22 mouse cellular contexts compared by ENCODE assay signal in genomic region chr1:125660151-125660550, GRCm38 (mm10). TPM values are rescaled to one million over a fixed set of nuclear protein-coding genes. Genes with fewer than 3 reads are reported as not detected.
A peak's percentile ranks its signal among the peaks of the same experiment; 100 is the strongest.
DNase-seq lines count a peak whose midpoint lies in the region; ATAC-seq and TF ChIP-seq lines count a peak whose summit lies in the region.
"Had no signal": no experiment of that assay in that cellular context is flagged by ENCODE, and none has a peak within 500 bp of the region (broad histone marks: within the 10 kb centered on the region; RNA-seq: fewer than 3 reads in every experiment).

No protein-coding gene starts in this region.

- no peak overlapping the region for H3K4me2 ChIP-seq in hindbrain, postnatal 0 days (ENCODE audit: low read depth, low read length)
- H3K4me2 ChIP-seq in hindbrain, embryonic 16.5 days (ENCODE audit: low read length) = no peak overlapping the region
- H3K4me2 ChIP-seq: embryonic facial prominence, embryonic 13.5 days; forebrain, embryonic 12.5 days; heart, embryonic 15.5 days; hindbrain, embryonic 12.5 days had no signal

- H3K36me3 ChIP-seq in heart, embryonic 10.5 days = no peaks in the 10 kb centered on the region
- H3K36me3 ChIP-seq in hindbrain, postnatal 0 days (ENCODE audit: insufficient read depth, low read length) = no peaks in the 10 kb centered on the region
- no peaks in the 10 kb centered on the region for H3K36me3 ChIP-seq in hindbrain, embryonic 16.5 days (ENCODE audit: control insufficient read depth, insufficient read depth, low read length)
- H3K36me3 ChIP-seq: embryonic facial prominence, embryonic 13.5 days; forebrain, embryonic 12.5 days; G1E; heart, embryonic 15.5 days; hindbrain, embryonic 12.5 days had no signal

- 82% methylated on average over 4 of the region's 4 CpGs for WGBS in heart, embryonic 10.5 days
- WGBS in hindbrain, postnatal 0 days = 55% methylated on average over 4 of the region's 4 CpGs
- 66% methylated on average over 4 of the region's 4 CpGs for WGBS in hindbrain, embryonic 16.5 days

- DNase-seq in cerebellum, adult 9-11 months = peak; percentile 2
- no peak for DNase-seq in cerebellum, postnatal 36 days
- DNase-seq in heart, adult 11 months = peak; percentile 93
- DNase-seq in heart, embryonic 10.5 days (ENCODE audit: low spot score) = no peak
- DNase-seq in hindbrain, postnatal 0 days (ENCODE audit: low spot score) = peak; percentile 50
- peak; percentile 39 for DNase-seq in retina, postnatal 1 day
- no peak for DNase-seq in retina, embryonic 14.5 days (ENCODE audit: low spot score)
- DNase-seq: adrenal gland, adult 2 months; adrenal gland, postnatal 25 days; B cell, adult 2 months; gastrocnemius, postnatal 10 days; kidney, adult 8-10 months had no signal

- no peak overlapping the region for H3K9ac ChIP-seq in hindbrain, postnatal 0 days (replicated peaks; ENCODE audit: low read length)
- no peak overlapping the region for H3K9ac ChIP-seq in hindbrain, embryonic 16.5 days (ENCODE audit: low read depth, low read length)
- H3K9ac ChIP-seq: embryonic facial prominence, embryonic 13.5 days; forebrain, embryonic 12.5 days; heart, embryonic 15.5 days; hindbrain, embryonic 12.5 days had no signal

- TF ChIP-seq CTCF in hindbrain, postnatal 0 days (IDR thresholded peaks at IDR 0.05; ENCODE audit: low read depth) = no peak

- no peaks in the 10 kb centered on the region for H3K9me3 ChIP-seq in heart, embryonic 10.5 days
- no peaks in the 10 kb centered on the region for H3K9me3 ChIP-seq in hindbrain, postnatal 0 days (ENCODE audit: low read length)
- H3K9me3 ChIP-seq in hindbrain, embryonic 16.5 days (ENCODE audit: control insufficient read depth, low read length) = no peaks in the 10 kb centered on the region
- H3K9me3 ChIP-seq: embryonic facial prominence, embryonic 13.5 days; forebrain, embryonic 12.5 days; heart, embryonic 15.5 days; hindbrain, embryonic 12.5 days had no signal

- H3K4me1 ChIP-seq in heart, embryonic 10.5 days = peaks cover 3% of the 10 kb centered on the region; the same call in 1 of the 2 replicates
- no peaks in the 10 kb centered on the region for H3K4me1 ChIP-seq in hindbrain, postnatal 0 days (ENCODE audit: insufficient read depth, low read length)
- H3K4me1 ChIP-seq in hindbrain, embryonic 16.5 days (ENCODE audit: control insufficient read depth, insufficient read depth, low read depth, low read length) = no peaks in the 10 kb centered on the region
- H3K4me1 ChIP-seq: embryonic facial prominence, embryonic 13.5 days; forebrain, embryonic 12.5 days; hindbrain, embryonic 12.5 days had no signal

- no peak overlapping the region for H3K4me3 ChIP-seq in heart, embryonic 10.5 days
- no peak overlapping the region for H3K4me3 ChIP-seq in hindbrain, postnatal 0 days (ENCODE audit: low read length)
- H3K4me3 ChIP-seq in hindbrain, embryonic 16.5 days (ENCODE audit: low read length) = no peak overlapping the region
- H3K4me3 ChIP-seq: embryonic facial prominence, embryonic 13.5 days; forebrain, embryonic 12.5 days; heart, embryonic 15.5 days; hindbrain, embryonic 12.5 days had no signal

- H3K27ac ChIP-seq in heart, embryonic 10.5 days = no peak overlapping the region
- H3K27ac ChIP-seq in hindbrain, postnatal 0 days = no peak overlapping the region
- no peak overlapping the region for H3K27ac ChIP-seq in hindbrain, embryonic 16.5 days (ENCODE audit: low read depth, low read length)
- H3K27ac ChIP-seq: embryonic facial prominence, embryonic 13.5 days; forebrain, embryonic 12.5 days; heart, embryonic 15.5 days; hindbrain, embryonic 12.5 days had no signal

- ATAC-seq in hindbrain, postnatal 0 days = no peak
- no peak for ATAC-seq in hindbrain, embryonic 16.5 days
- ATAC-seq: CD4-positive, CD25-positive, alpha-beta regulatory T cell, adult 4 months; forebrain, embryonic 16.5 days; intestine, postnatal 0 days had no signal

- H3K27me3 ChIP-seq in heart, embryonic 10.5 days (ENCODE audit: insufficient read depth, poor library complexity, severe bottlenecking) = no peaks in the 10 kb centered on the region
- H3K27me3 ChIP-seq in hindbrain, postnatal 0 days (ENCODE audit: insufficient read depth, low read length) = no peaks in the 10 kb centered on the region
- H3K27me3 ChIP-seq in hindbrain, embryonic 16.5 days (replicated peaks; ENCODE audit: control insufficient read depth, insufficient read depth, low read length) = no peaks in the 10 kb centered on the region
- H3K27me3 ChIP-seq: embryonic facial prominence, embryonic 13.5 days; forebrain, embryonic 12.5 days; heart, embryonic 15.5 days; hindbrain, embryonic 12.5 days had no signal

RNA-seq across cellular contexts. Expression of gene Gpr39, which starts 16.6 kb away (rescaled TPM):
- polyA plus RNA-seq in heart, embryonic 10.5 days (2016; fragmentation: Nextera tagmentation; extraction: Ambion mirVana) = 3.1 and 4.5 TPM in 2 replicates
- total RNA-seq in hindbrain, postnatal 0 days (2014; rRNA removed) = 0.21 TPM in 1 of 2 replicates, not detected in the other
- 0.08 and 0.24 TPM in 2 replicates for polyA plus RNA-seq in hindbrain, postnatal 0 days (2015; fragmentation: Nextera tagmentation; extraction: Ambion mirVana)
- polyA plus RNA-seq in hindbrain, embryonic 16.5 days (2015; fragmentation: Nextera tagmentation; extraction: Ambion mirVana) = 0.14 and 0.16 TPM in 2 replicates
- total RNA-seq: gastrocnemius, postnatal 4 days had no signal
- polyA plus RNA-seq: CD4-positive, CD25-positive, alpha-beta regulatory T cell, adult 4 months; embryonic facial prominence, embryonic 13.5 days; forebrain, embryonic 12.5 days; forebrain, embryonic 16.5 days; G1E had no signal

Comparison
In these comparisons a context has a peak if more than half of its experiments do, and no peak if none do; other contexts are left out.
1. DNase-seq: peak in cerebellum, adult 9-11 months (single experiment), heart, adult 11 months (single experiment), hindbrain, postnatal 0 days (single experiment) and retina, postnatal 1 day (single experiment); none in cerebellum, postnatal 36 days (0 of 2), heart, embryonic 10.5 days (single experiment) and retina, embryonic 14.5 days (single experiment).